Mouse (Mus musculus) liver, embryonic 14.5 days (tissue): ENCODE data around the gene Cc2d1a. TPM values are rescaled to one million over a fixed set of nuclear protein-coding genes. Genes with fewer than 3 reads are reported as not detected.
A peak's percentile ranks its signal among the peaks of the same experiment; 100 is the strongest.

Experiments used
- ATAC-seq: fragments of 200-750 bp; cut with Nextera tagmentation; 2 replicates; pipeline ENCODE4 v1.8.0; 2017; ENCODE audit warnings: moderate number of reproducible peaks, mild to moderate bottlenecking, moderate library complexity; ENCODE audit not compliant: insufficient read depth
- DNase-seq, 3 experiments: peaks; one replicate each; pipeline ENCODE4 v3.0.0-alpha.2; 2012 to 2013; ENCODE audit warnings: low read depth in 3 of 3, low spot score in 3 of 3
- H3K27ac ChIP-seq: fragments of 300-500 bp; sonication (generic); 2 replicates; pipeline ENCODE4 v1.5.1; 2014; ENCODE audit warnings: moderate library complexity, mild to moderate bottlenecking, control low read depth, inconsistent platforms
- H3K27me3 ChIP-seq: fragments of 300-500 bp; sonication (generic); 2 replicates; pipeline ENCODE4 v1.6.1; 2014; ENCODE audit warnings: mild to moderate bottlenecking, low read length, moderate library complexity; ENCODE audit not compliant: control insufficient read depth, insufficient read depth
- H3K36me3 ChIP-seq: fragments of 300-500 bp; sonication (generic); replicated peaks from 2 replicates; pipeline ENCODE4 v1.6.1; 2014; ENCODE audit warnings: low read depth; ENCODE audit not compliant: control insufficient read depth, insufficient read depth
- H3K4me1 ChIP-seq, 2 experiments: fragments of 200-500 bp in 1 of 2; fragments of 300-500 bp in 1 of 2; sonication (generic) in 1 of 2; replicated peaks; 2 replicates each; pipeline ENCODE4 v1.6.1; 2012 to 2014; ENCODE audit warnings: antibody characterized with exemption in 1 of 2, inconsistent platforms in 1 of 2, low read length in 1 of 2; ENCODE audit not compliant: control insufficient read depth in 2 of 2, insufficient read depth in 2 of 2
- H3K4me2 ChIP-seq: fragments of 300-500 bp; sonication (generic); 2 replicates; pipeline ENCODE4 v1.6.1; 2014; ENCODE audit warnings: low read depth, mild to moderate bottlenecking, control low read depth, moderate library complexity
- H3K4me3 ChIP-seq, 2 experiments: fragments of 200-500 bp in 1 of 2; fragments of 300-500 bp in 1 of 2; sonication (generic) in 1 of 2; 2 replicates each; pipeline ENCODE4 v1.5.1; 2012 to 2014; ENCODE audit warnings: low read depth in 2 of 2, low read length in 2 of 2, mild to moderate bottlenecking in 2 of 2, control low read depth in 1 of 2, inconsistent platforms in 1 of 2, moderate library complexity in 1 of 2; ENCODE audit not compliant: insufficient read depth in 1 of 2
- H3K9ac ChIP-seq: fragments of 300-500 bp; sonication (generic); replicated peaks from 2 replicates; pipeline ENCODE4 v1.6.1; 2014; ENCODE audit warnings: mild to moderate bottlenecking, control low read depth, moderate library complexity
- H3K9me3 ChIP-seq: fragments of 300-500 bp; sonication (generic); 2 replicates; pipeline ENCODE4 v1.6.1; 2016; ENCODE audit warnings: low read length, mixed read lengths; ENCODE audit not compliant: control insufficient read depth
- CTCF ChIP-seq: IDR thresholded peaks from 2 replicates; pipeline ENCODE4 v1.5.1; 2016; ENCODE audit warnings: antibody characterized with exemption, low read depth, control low read depth
- EP300 ChIP-seq: IDR thresholded peaks from 2 replicates; pipeline ENCODE4 v1.6.1; 2016; ENCODE audit warnings: antibody characterized with exemption, low read depth
- WGBS: fragments of 180-500 bp; shearing (Covaris S2); extraction: QIAGEN DNeasy Blood & Tissue Kit; methylation state at CpG from one replicate; pipeline ENCODE4 v1.1.7; 2014; ENCODE audit not compliant: insufficient replicate concordance; 5-methylcytosine and 5-hydroxymethylcytosine counted together
- polyA plus RNA-seq, 2 experiments: library from polyadenylated mRNA; depleted of rRNA in 1 of 2; stranded (reverse) in 1 of 2; unstranded in 1 of 2; fragments of >200 nt; fragmentation: Nextera tagmentation in 1 of 2; extraction: Ambion mirVana in 1 of 2; gene quantifications; 2 replicates each; pipeline versions ENCODE4 v1.2.1 to v1.2.3; 2012 to 2014

Gene Cc2d1a
- polyA plus RNA-seq, 2 experiments = 2.3 to 3.4 TPM

DNA sequence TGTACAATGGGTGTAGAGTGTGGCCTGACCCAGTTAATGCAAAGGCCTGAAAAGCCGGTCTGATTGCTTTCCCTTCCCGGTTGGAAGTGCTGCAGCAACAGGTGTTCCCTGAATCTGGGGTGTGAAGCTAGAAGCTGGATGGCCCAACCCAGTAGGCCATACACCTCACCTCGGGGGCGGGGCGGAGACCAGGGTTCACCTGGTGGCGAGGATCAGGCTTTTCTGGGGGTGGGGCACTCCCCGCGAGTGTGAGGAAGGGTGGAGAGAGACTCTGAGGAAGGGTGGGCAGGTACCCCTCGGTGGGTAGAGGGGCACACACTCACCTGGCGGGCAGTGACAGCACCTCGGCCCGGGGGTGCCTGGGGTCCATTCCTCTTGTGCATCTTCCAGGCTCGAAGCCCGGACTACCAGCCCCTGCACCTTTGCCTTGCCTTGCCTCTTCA lies 391 bp downstream of the Cc2d1a start:
- peak overlapping the region; percentile 94 for H3K4me2 ChIP-seq
- H3K36me3 ChIP-seq = peaks cover 3% of the 10 kb centered on the region
- peak overlapping the region; percentile 56 to 73 for H3K4me3 ChIP-seq
- TF ChIP-seq EP300 (no peak), CTCF (no peak)
- peak overlapping the region; percentile 78 for H3K9ac ChIP-seq
- no peak for DNase-seq
- ATAC-seq = peak; percentile 42
- H3K9me3 ChIP-seq = no peaks in the 10 kb centered on the region
- peaks cover 6 to 11% of the 10 kb centered on the region in 2 experiments for H3K4me1 ChIP-seq
- no peak overlapping the region for H3K27ac ChIP-seq
- 8% methylated on average over 14 of the region's 14 CpGs for WGBS
- no peaks in the 10 kb centered on the region for H3K27me3 ChIP-seq

DNA sequence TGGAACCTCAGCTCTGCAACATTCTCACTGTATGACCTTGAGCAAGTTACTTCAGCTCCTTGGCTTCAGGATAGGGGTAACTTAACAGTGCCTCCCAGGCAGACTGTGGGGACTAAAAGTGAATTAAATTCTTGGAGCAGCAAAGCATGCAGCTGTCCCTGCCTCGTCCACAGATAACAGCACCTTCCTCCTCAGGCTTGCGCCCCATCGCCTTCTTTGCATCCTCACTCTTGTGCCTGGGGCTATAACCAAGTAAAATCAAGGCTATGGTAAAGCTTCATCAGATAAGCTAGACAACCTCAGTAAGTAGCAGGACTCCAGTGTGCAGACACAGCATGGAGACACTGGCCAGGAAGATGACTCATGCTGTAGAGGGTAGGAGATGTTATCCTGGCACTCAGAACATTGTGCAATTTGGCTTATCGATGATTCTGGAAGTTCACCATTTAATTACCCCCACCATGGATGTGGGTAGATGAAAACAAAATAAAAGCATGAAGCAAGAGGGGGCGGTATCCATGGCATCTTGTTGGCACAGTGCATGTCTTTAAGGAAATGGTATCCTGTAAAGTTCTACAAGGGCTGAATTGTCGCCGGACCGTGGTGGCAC lies 3.0 kb downstream of the Cc2d1a start:
- no peak overlapping the region for H3K9ac ChIP-seq
- 74% methylated on average over 8 of the region's 8 CpGs for WGBS
- no peaks in the 10 kb centered on the region for H3K27me3 ChIP-seq
- H3K4me2 ChIP-seq = no peak overlapping the region
- H3K4me1 ChIP-seq = peaks cover 6 to 11% of the 10 kb centered on the region in 2 experiments
- no peak for ATAC-seq
- H3K4me3 ChIP-seq = no peak overlapping the region
- H3K36me3 ChIP-seq = peaks cover 3% of the 10 kb centered on the region
- no peak for DNase-seq
- no peak overlapping the region for H3K27ac ChIP-seq
- TF ChIP-seq CTCF (no peak), EP300 (no peak)
- no peaks in the 10 kb centered on the region for H3K9me3 ChIP-seq

DNA sequence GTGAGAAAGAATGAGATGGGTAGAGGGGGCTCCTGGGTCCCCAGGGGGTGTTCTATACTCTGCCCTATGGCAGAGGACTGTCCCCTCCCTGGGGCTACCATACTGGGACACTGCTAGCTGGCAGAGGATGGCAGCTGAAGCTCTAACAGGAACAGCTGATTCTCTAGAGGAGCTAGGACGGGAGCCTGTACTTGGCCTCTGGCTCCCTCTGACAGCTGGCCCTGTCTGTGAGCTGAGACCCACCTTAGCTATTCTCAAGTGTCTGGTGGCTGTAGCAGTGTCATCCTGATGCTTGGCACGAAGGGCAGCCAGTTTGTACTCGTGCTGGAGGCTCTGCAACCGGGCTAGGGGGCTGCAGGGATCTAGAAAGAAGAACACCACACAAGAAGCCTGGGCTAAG lies 6.9 kb downstream of the Cc2d1a start:
- H3K4me1 ChIP-seq = no peaks in the 10 kb centered on the region
- no peak overlapping the region for H3K27ac ChIP-seq
- WGBS = 67% methylated on average over 4 of the region's 4 CpGs
- no peak overlapping the region for H3K4me3 ChIP-seq
- TF ChIP-seq EP300 (no peak), CTCF (no peak)
- no peak overlapping the region for H3K9ac ChIP-seq
- no peak for DNase-seq
- H3K4me2 ChIP-seq = no peak overlapping the region
- H3K9me3 ChIP-seq = no peaks in the 10 kb centered on the region
- peaks cover 3% of the 10 kb centered on the region for H3K36me3 ChIP-seq
- ATAC-seq = no peak
- H3K27me3 ChIP-seq = no peaks in the 10 kb centered on the region

DNA sequence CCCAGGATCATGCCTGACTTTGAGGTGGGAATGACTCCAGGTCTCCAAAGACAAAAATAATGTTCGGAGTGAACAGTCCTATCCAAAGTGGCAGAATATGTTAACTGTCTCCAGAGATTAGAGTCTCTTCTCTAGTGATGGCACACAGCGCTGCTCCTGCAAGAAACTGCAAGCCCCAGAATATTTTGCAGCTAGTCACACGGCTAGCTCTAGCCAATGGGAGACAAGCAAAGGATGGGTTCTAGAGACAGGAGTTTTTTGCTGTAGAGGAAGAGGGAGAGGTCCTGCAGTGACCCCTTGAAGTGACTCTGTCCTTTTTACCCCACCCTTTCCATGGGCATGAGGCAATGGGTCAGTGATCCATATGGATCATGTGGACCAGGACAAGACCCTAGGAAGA lies 9.9 kb downstream of the Cc2d1a start:
- H3K27ac ChIP-seq = no peak overlapping the region
- H3K9ac ChIP-seq = no peak overlapping the region
- TF ChIP-seq EP300 (no peak), CTCF (no peak)
- H3K9me3 ChIP-seq = no peaks in the 10 kb centered on the region
- ATAC-seq (no peak), DNase-seq (peak in 2 of 3 experiments; percentile 11 to 20)
- no peaks in the 10 kb centered on the region; the same call in none of the 2 replicates for H3K36me3 ChIP-seq
- H3K4me1 ChIP-seq = no peaks in the 10 kb centered on the region
- H3K4me2 ChIP-seq = no peak overlapping the region
- WGBS = 80% methylated on average over 3 of the region's 3 CpGs
- no peak overlapping the region for H3K4me3 ChIP-seq
- no peaks in the 10 kb centered on the region for H3K27me3 ChIP-seq

DNA sequence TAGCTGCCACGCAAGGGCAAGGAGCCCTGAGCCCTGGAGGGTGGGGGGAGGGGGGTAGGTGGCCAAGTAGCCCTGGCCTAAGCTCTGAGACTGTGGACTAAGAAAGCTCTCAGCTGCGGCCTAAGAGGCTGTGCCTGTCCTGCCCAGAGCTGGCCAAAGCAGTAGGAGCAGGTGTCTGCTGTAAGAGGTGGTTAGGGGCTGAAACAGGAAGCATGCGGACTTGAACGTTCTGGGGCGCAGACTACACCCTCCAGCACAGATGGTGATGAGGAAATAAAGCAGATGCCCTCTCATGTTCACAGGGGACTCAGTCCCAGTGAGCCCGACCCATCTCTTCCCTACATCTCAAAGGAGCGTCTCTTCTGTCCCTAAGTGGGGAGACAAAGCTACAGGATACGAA lies 15.5 kb downstream of the Cc2d1a start:
- Histone ChIP-seq H3K27ac (no peak overlapping the region), H3K4me1 (no peaks in the 10 kb centered on the region), H3K4me2 (no peak overlapping the region), H3K4me3 (no peak overlapping the region), H3K9me3 (no peaks in the 10 kb centered on the region), H3K9ac (no peak overlapping the region), H3K36me3 (no peaks in the 10 kb centered on the region; the same call in 1 of the 2 replicates), H3K27me3 (no peaks in the 10 kb centered on the region)
- no peak for TF ChIP-seq CTCF
- no peak for TF ChIP-seq EP300
- DNase-seq (no peak), ATAC-seq (no peak)
- 74% methylated on average over 8 of the region's 8 CpGs for whole genome bisulfite sequencing
